Mouse (Mus musculus): ENCODE measurements around the gene Sim2.

The Sim2 gene

GRCm38 (mm10) chr16:94095109-94095822 is 10.5 kb downstream of the Sim2 start:
- in situ Hi-C loops (cut with MboI, MseI) = no loop called here

GRCm38 (mm10) chr16:94096479-94096878 is 11.7 kb downstream of the Sim2 start:
- in situ Hi-C loops (cut with MboI, MseI) = no loop called here

GRCm38 (mm10) chr16:94097724-94098455 is 13.2 kb downstream of the Sim2 start:
- in situ Hi-C loops (cut with MboI, MseI) = no loop called here

GRCm38 (mm10) chr16:94113160-94113559 is 28.4 kb downstream of the Sim2 start:
- in situ Hi-C loops (cut with MboI, MseI) = no loop called here

- in situ Hi-C loops (cut with MboI, MseI) = no loop called here
Observed at GRCm38 (mm10) chr16:94114693-94115092, 30.0 kb downstream of the Sim2 start.

- in situ Hi-C loops (cut with MboI, MseI) = no loop called here
Observed at GRCm38 (mm10) chr16:94117333-94117732, 32.6 kb downstream of the Sim2 start.

- in situ Hi-C loops (cut with MboI, MseI) = no loop called here
Observed at GRCm38 (mm10) chr16:94118394-94118793, 33.7 kb downstream of the Sim2 start.

- in situ Hi-C loops (cut with MboI, MseI) = no loop called here
Observed at GRCm38 (mm10) chr16:94122347-94122746, 37.6 kb downstream of the Sim2 start.

GRCm38 (mm10) chr16:94123247-94123646 is 38.5 kb downstream of the Sim2 start:
- in situ Hi-C loops (cut with MboI, MseI) = no loop called here

GRCm38 (mm10) chr16:94125172-94125981 is 40.6 kb downstream of the Sim2 start:
- in situ Hi-C loops (cut with MboI, MseI) = no loop called here

- in situ Hi-C loops (cut with MboI, MseI) = no loop called here
Observed at GRCm38 (mm10) chr16:94126200-94126599, 41.5 kb downstream of the Sim2 start.

- in situ Hi-C loops (cut with MboI, MseI) = no loop called here
Observed at GRCm38 (mm10) chr16:94128236-94128835, 43.6 kb downstream of the Sim2 start.

- in situ Hi-C loops (cut with MboI, MseI) = no loop called here
Observed at GRCm38 (mm10) chr16:94134218-94134617, 49.5 kb downstream of the Sim2 start.

- in situ Hi-C loops (cut with MboI, MseI) = no loop called here
Observed at GRCm38 (mm10) chr16:94140746-94141145, 56.0 kb downstream of the Sim2 start.

- in situ Hi-C loops (cut with MboI, MseI) = no loop called here
Observed at GRCm38 (mm10) chr16:94143325-94143724, 58.6 kb downstream of the Sim2 start.

GRCm38 (mm10) chr16:94148139-94148538 is 63.4 kb downstream of the Sim2 start:
- in situ Hi-C loops (cut with MboI, MseI) = no loop called here

GRCm38 (mm10) chr16:94150125-94151103 is 65.7 kb downstream of the Sim2 start:
- in situ Hi-C loops (cut with MboI, MseI) = no loop called here

- in situ Hi-C loops (cut with MboI, MseI) = no loop called here
Observed at GRCm38 (mm10) chr16:94155041-94155653, 70.4 kb downstream of the Sim2 start.

GRCm38 (mm10) chr16:94157819-94158218 is 73.1 kb downstream of the Sim2 start:
- in situ Hi-C loops (cut with MboI, MseI) = no loop called here

GRCm38 (mm10) chr16:94162000-94162399 is 77.3 kb downstream of the Sim2 start:
- in situ Hi-C loops (cut with MboI, MseI) = no loop called here

All from T-helper 2 cell (primary cell).